Mouse (Mus musculus): ENCODE measurements at regions not wholly inside any gene's neighbourhood (a gene's known extent, or its start where the extent isn't known, plus 50 kb on each side); places are given as distances from the start of the nearest gene placed in this dataset.

GRCm38 (mm10) chr2:61221157-61221556, 258.2 kb upstream of the Rbms1 start:
- no peaks in the 10 kb centered on the region for H3K9me3 ChIP-seq (ENCODE audit: low read length)
- no peaks in the 10 kb centered on the region for H3K4me1 ChIP-seq (ENCODE audit: insufficient read depth, low read length)
- ATAC-seq (ENCODE audit: low FRiP score, low TSS enrichment), result no peak
- no peaks in the 10 kb centered on the region for H3K27me3 ChIP-seq (ENCODE audit: insufficient read depth, low read length)
- H3K4me3 ChIP-seq (ENCODE audit: low read length), result no peak overlapping the region
- no peak overlapping the region for H3K4me2 ChIP-seq (replicated peaks; ENCODE audit: low read depth, low read length)
- H3K27ac ChIP-seq (ENCODE audit: low read length), result no peak overlapping the region
- WGBS, result 83% methylated on average over 2 of the region's 2 CpGs
- H3K9ac ChIP-seq (replicated peaks; ENCODE audit: low read length), result no peak overlapping the region
- H3K36me3 ChIP-seq (ENCODE audit: insufficient read depth, low read length), result no peaks in the 10 kb centered on the region

GRCm38 (mm10) chr2:61213951-61214350, 251.0 kb upstream of the Rbms1 start:
- WGBS, result 90% methylated on average over 1 of the region's 1 CpGs

GRCm38 (mm10) chr2:61201387-61201786, 238.4 kb upstream of the Rbms1 start:
- H3K9ac ChIP-seq (replicated peaks; ENCODE audit: low read length), result no peak overlapping the region
- ATAC-seq (ENCODE audit: low FRiP score, low TSS enrichment), result no peak
- H3K4me1 ChIP-seq (ENCODE audit: insufficient read depth, low read length), result no peaks in the 10 kb centered on the region
- H3K27me3 ChIP-seq (ENCODE audit: insufficient read depth, low read length), result no peaks in the 10 kb centered on the region
- no peaks in the 10 kb centered on the region for H3K36me3 ChIP-seq (ENCODE audit: insufficient read depth, low read length)
- H3K9me3 ChIP-seq (ENCODE audit: low read length), result no peaks in the 10 kb centered on the region
- H3K27ac ChIP-seq (ENCODE audit: low read length), result no peak overlapping the region
- H3K4me3 ChIP-seq (ENCODE audit: low read length), result no peak overlapping the region
- no peak overlapping the region for H3K4me2 ChIP-seq (replicated peaks; ENCODE audit: low read depth, low read length)

More at GRCm38 (mm10) chr2:61213951-61214350, 251.0 kb upstream of the Rbms1 start:
- H3K4me3 ChIP-seq (ENCODE audit: low read length), result no peak overlapping the region
- H3K4me2 ChIP-seq (replicated peaks; ENCODE audit: low read depth, low read length), result no peak overlapping the region
- H3K27me3 ChIP-seq (ENCODE audit: insufficient read depth, low read length), result no peaks in the 10 kb centered on the region
- H3K27ac ChIP-seq (ENCODE audit: low read length), result no peak overlapping the region
- no peaks in the 10 kb centered on the region for H3K36me3 ChIP-seq (ENCODE audit: insufficient read depth, low read length)
- no peak overlapping the region for H3K9ac ChIP-seq (replicated peaks; ENCODE audit: low read length)
- H3K9me3 ChIP-seq (ENCODE audit: low read length), result no peaks in the 10 kb centered on the region
- ATAC-seq (ENCODE audit: low FRiP score, low TSS enrichment), result no peak
- H3K4me1 ChIP-seq (ENCODE audit: insufficient read depth, low read length), result no peaks in the 10 kb centered on the region

GRCm38 (mm10) chr2:61193976-61194375, 231.0 kb upstream of the Rbms1 start:
- 0 out of 2 replicates have a peak, but pooled peaks have one; percentile 15 for ATAC-seq (ENCODE audit: low FRiP score, low TSS enrichment)
- Histone ChIP-seq H3K9ac (replicated peaks; ENCODE audit: low read length) (no peak overlapping the region), H3K9me3 (ENCODE audit: low read length) (no peaks in the 10 kb centered on the region), H3K4me3 (ENCODE audit: low read length) (no peak overlapping the region), H3K27me3 (ENCODE audit: insufficient read depth, low read length) (no peaks in the 10 kb centered on the region), H3K4me1 (ENCODE audit: insufficient read depth, low read length) (peaks cover 6% of the 10 kb centered on the region), H3K36me3 (ENCODE audit: insufficient read depth, low read length) (no peaks in the 10 kb centered on the region), H3K4me2 (replicated peaks; ENCODE audit: low read depth, low read length) (no peak overlapping the region), H3K27ac (ENCODE audit: low read length) (peak overlapping the region; percentile 0; the same call in 1 of the 2 replicates)
- 8% methylated on average over 2 of the region's 2 CpGs for WGBS

GRCm38 (mm10) chr2:61182424-61182979, 219.5 kb upstream of the Rbms1 start:
- Histone ChIP-seq H3K27me3 (ENCODE audit: insufficient read depth, low read length) (no peaks in the 10 kb centered on the region), H3K4me3 (ENCODE audit: low read length) (no peak overlapping the region), H3K9ac (replicated peaks; ENCODE audit: low read length) (no peak overlapping the region), H3K9me3 (ENCODE audit: low read length) (no peaks in the 10 kb centered on the region), H3K36me3 (ENCODE audit: insufficient read depth, low read length) (no peaks in the 10 kb centered on the region), H3K4me1 (ENCODE audit: insufficient read depth, low read length) (no peaks in the 10 kb centered on the region), H3K4me2 (replicated peaks; ENCODE audit: low read depth, low read length) (no peak overlapping the region), H3K27ac (ENCODE audit: low read length) (no peak overlapping the region)
- peak; percentile 23; the same call in 1 of the 2 replicates for ATAC-seq (ENCODE audit: low FRiP score, low TSS enrichment)
- 52% methylated on average over 8 of the region's 8 CpGs for WGBS

GRCm38 (mm10) chr2:61177801-61178200, 214.8 kb upstream of the Rbms1 start:
- Histone ChIP-seq H3K9ac (replicated peaks; ENCODE audit: low read length) (no peak overlapping the region), H3K4me2 (replicated peaks; ENCODE audit: low read depth, low read length) (no peak overlapping the region), H3K36me3 (ENCODE audit: insufficient read depth, low read length) (no peaks in the 10 kb centered on the region), H3K4me3 (ENCODE audit: low read length) (no peak overlapping the region), H3K9me3 (ENCODE audit: low read length) (no peaks in the 10 kb centered on the region), H3K27ac (ENCODE audit: low read length) (no peak overlapping the region), H3K27me3 (ENCODE audit: insufficient read depth, low read length) (no peaks in the 10 kb centered on the region), H3K4me1 (ENCODE audit: insufficient read depth, low read length) (no peaks in the 10 kb centered on the region)
- 33% methylated on average over 2 of the region's 2 CpGs for WGBS
- no peak for ATAC-seq (ENCODE audit: low FRiP score, low TSS enrichment)

- H3K27ac ChIP-seq (ENCODE audit: low read length), result peak overlapping the region; percentile 37; the same call in 1 of the 2 replicates
- no peak overlapping the region for H3K4me3 ChIP-seq (ENCODE audit: low read length)
- no peak overlapping the region for H3K9ac ChIP-seq (replicated peaks; ENCODE audit: low read length)
- H3K9me3 ChIP-seq (ENCODE audit: low read length), result no peaks in the 10 kb centered on the region
- ATAC-seq (ENCODE audit: low FRiP score, low TSS enrichment), result no peak
- no peaks in the 10 kb centered on the region for H3K4me1 ChIP-seq (ENCODE audit: insufficient read depth, low read length)
- H3K4me2 ChIP-seq (replicated peaks; ENCODE audit: low read depth, low read length), result no peak overlapping the region
- 20% methylated on average over 2 of the region's 2 CpGs for WGBS
- no peaks in the 10 kb centered on the region for H3K36me3 ChIP-seq (ENCODE audit: insufficient read depth, low read length)
- no peaks in the 10 kb centered on the region for H3K27me3 ChIP-seq (ENCODE audit: insufficient read depth, low read length)
These were observed 213.8 kb upstream of the Rbms1 start for GRCm38 (mm10) chr2:61176807-61177206.

- Histone ChIP-seq H3K36me3 (ENCODE audit: insufficient read depth, low read length) (no peaks in the 10 kb centered on the region), H3K27me3 (ENCODE audit: insufficient read depth, low read length) (no peaks in the 10 kb centered on the region), H3K4me2 (replicated peaks; ENCODE audit: low read depth, low read length) (no peak overlapping the region), H3K4me1 (ENCODE audit: insufficient read depth, low read length) (no peaks in the 10 kb centered on the region), H3K9ac (replicated peaks; ENCODE audit: low read length) (no peak overlapping the region), H3K9me3 (ENCODE audit: low read length) (no peaks in the 10 kb centered on the region), H3K27ac (ENCODE audit: low read length) (no peak overlapping the region), H3K4me3 (ENCODE audit: low read length) (no peak overlapping the region)
- 32% methylated on average over 2 of the region's 2 CpGs for WGBS
- ATAC-seq (ENCODE audit: low FRiP score, low TSS enrichment), result no peak
These were observed 210.6 kb upstream of the Rbms1 start for GRCm38 (mm10) chr2:61173581-61173980.

- Histone ChIP-seq H3K9me3 (ENCODE audit: low read length) (no peaks in the 10 kb centered on the region), H3K27me3 (ENCODE audit: insufficient read depth, low read length) (no peaks in the 10 kb centered on the region), H3K27ac (ENCODE audit: low read length) (no peak overlapping the region), H3K4me3 (ENCODE audit: low read length) (no peak overlapping the region), H3K9ac (replicated peaks; ENCODE audit: low read length) (no peak overlapping the region), H3K36me3 (ENCODE audit: insufficient read depth, low read length) (no peaks in the 10 kb centered on the region), H3K4me1 (ENCODE audit: insufficient read depth, low read length) (no peaks in the 10 kb centered on the region), H3K4me2 (replicated peaks; ENCODE audit: low read depth, low read length) (no peak overlapping the region)
- WGBS, result 93% methylated on average over 1 of the region's 1 CpGs
- no peak for ATAC-seq (ENCODE audit: low FRiP score, low TSS enrichment)
These were observed 198.3 kb upstream of the Rbms1 start for GRCm38 (mm10) chr2:61161336-61161735.

GRCm38 (mm10) chr2:61159761-61160160, 196.8 kb upstream of the Rbms1 start:
- 86% methylated on average over 3 of the region's 3 CpGs for WGBS

More at GRCm38 (mm10) chr2:61159761-61160160, 196.8 kb upstream of the Rbms1 start:
- no peaks in the 10 kb centered on the region for H3K27me3 ChIP-seq (ENCODE audit: insufficient read depth, low read length)
- H3K4me3 ChIP-seq (ENCODE audit: low read length), result no peak overlapping the region
- no peak overlapping the region for H3K9ac ChIP-seq (replicated peaks; ENCODE audit: low read length)
- ATAC-seq (ENCODE audit: low FRiP score, low TSS enrichment), result no peak
- no peak overlapping the region for H3K27ac ChIP-seq (ENCODE audit: low read length)
- no peak overlapping the region for H3K4me2 ChIP-seq (replicated peaks; ENCODE audit: low read depth, low read length)
- H3K9me3 ChIP-seq (ENCODE audit: low read length), result no peaks in the 10 kb centered on the region
- no peaks in the 10 kb centered on the region for H3K36me3 ChIP-seq (ENCODE audit: insufficient read depth, low read length)
- H3K4me1 ChIP-seq (ENCODE audit: insufficient read depth, low read length), result no peaks in the 10 kb centered on the region

Measured in kidney, embryonic 16.5 days (tissue).